Mouse (Mus musculus) thymus, adult 2 months (tissue): ENCODE data around the gene Slc52a3. TPM values are rescaled to one million over a fixed set of nuclear protein-coding genes. Genes with fewer than 3 reads are reported as not detected.

ENCODE experiments used
- DNase-seq: peaks from one replicate; pipeline ENCODE4 v3.0.0; 2021
- H3K27ac ChIP-seq: fragments of 200-500 bp; 2 replicates; pipeline ENCODE4 v1.5.1; 2012; ENCODE audit warnings: low read length, control low read depth; ENCODE audit not compliant: control insufficient read depth, insufficient read depth
- H3K27me3 ChIP-seq: fragments of 200-500 bp; 2 replicates; pipeline ENCODE4 v1.6.1; 2012; ENCODE audit warnings: mild to moderate bottlenecking, low read length, moderate library complexity, mixed read lengths; ENCODE audit not compliant: control insufficient read depth, insufficient read depth
- H3K36me3 ChIP-seq: fragments of 200-500 bp; 2 replicates; pipeline ENCODE4 v1.6.1; 2012; ENCODE audit warnings: mild to moderate bottlenecking, low read length, moderate library complexity; ENCODE audit not compliant: control insufficient read depth, insufficient read depth
- H3K4me1 ChIP-seq: fragments of 200-500 bp; replicated peaks from 2 replicates; pipeline ENCODE4 v1.6.1; 2012; ENCODE audit warnings: low read length; ENCODE audit not compliant: control insufficient read depth, insufficient read depth
- H3K4me3 ChIP-seq: fragments of 200-500 bp; 2 replicates; pipeline ENCODE4 v1.5.1; 2012; ENCODE audit warnings: mild to moderate bottlenecking, low read length, control low read depth, moderate library complexity; ENCODE audit not compliant: control insufficient read depth, insufficient read depth
- CTCF ChIP-seq: fragments of 200-500 bp; IDR thresholded peaks from 2 replicates; pipeline ENCODE4 v1.5.1; 2012; ENCODE audit warnings: mild to moderate bottlenecking, control low read depth, low read length, moderate library complexity, borderline replicate concordance; ENCODE audit not compliant: control insufficient read depth, poor library complexity, insufficient read depth; ENCODE audit errors: extremely low read depth
- POLR2A ChIP-seq: fragments of 200-500 bp; IDR thresholded peaks from 2 replicates; pipeline ENCODE4 v1.6.1; 2012; ENCODE audit warnings: mild to moderate bottlenecking, low read length, control low read depth, moderate library complexity; ENCODE audit not compliant: control insufficient read depth, poor library complexity, insufficient read depth; ENCODE audit errors: extremely low read depth
- WGBS: fragments of 180-500 bp; shearing (Covaris S2); methylation state at CpG from one replicate; pipeline ENCODE4 v1.1.7; 2018; 5-methylcytosine and 5-hydroxymethylcytosine counted together
- polyA plus RNA-seq: library from polyadenylated mRNA; depleted of rRNA; stranded (reverse); fragments of >200 nt; gene quantifications from 2 replicates; pipeline ENCODE4 v1.2.3, GENCODE M21; 2012

Slc52a3 gene
- polyA plus RNA-seq, 1 experiment, result 4.6 TPM

GRCm38 (mm10) chr2:152009061-152009779, 12.9 kb downstream of the Slc52a3 start:
- no peaks in the 10 kb centered on the region for H3K36me3 ChIP-seq
- no peak for DNase-seq
- H3K27ac ChIP-seq, result no peak overlapping the region
- H3K4me3 ChIP-seq, result no peak overlapping the region
- no peaks in the 10 kb centered on the region for H3K27me3 ChIP-seq
- H3K4me1 ChIP-seq, result peaks cover 3% of the 10 kb centered on the region; the same call in 1 of the 2 replicates
- 58% methylated on average over 15 of the region's 15 CpGs for WGBS
- TF ChIP-seq CTCF (no peak), POLR2A (no peak)

GRCm38 (mm10) chr2:152010251-152010650, 13.9 kb downstream of the Slc52a3 start:
- 26% methylated on average over 9 of the region's 9 CpGs for WGBS
- no peak for DNase-seq

GRCm38 (mm10) chr2:152010661-152011060, 14.3 kb downstream of the Slc52a3 start:
- 94% methylated on average over 7 of the region's 7 CpGs for WGBS
- Histone ChIP-seq H3K27me3 (no peaks in the 10 kb centered on the region), H3K4me3 (no peak overlapping the region), H3K36me3 (no peaks in the 10 kb centered on the region), H3K4me1 (peaks cover 3% of the 10 kb centered on the region; the same call in 1 of the 2 replicates), H3K27ac (no peak overlapping the region)
- no peak for TF ChIP-seq CTCF
- no peak for TF ChIP-seq POLR2A
- no peak for DNase-seq

More at GRCm38 (mm10) chr2:152010251-152010650, 13.9 kb downstream of the Slc52a3 start:
- Histone ChIP-seq H3K36me3 (no peaks in the 10 kb centered on the region), H3K4me1 (peaks cover 3% of the 10 kb centered on the region; the same call in 1 of the 2 replicates), H3K4me3 (no peak overlapping the region), H3K27ac (no peak overlapping the region), H3K27me3 (no peaks in the 10 kb centered on the region)
- TF ChIP-seq CTCF, result no peak
- TF ChIP-seq POLR2A, result no peak

- TF ChIP-seq CTCF, result no peak
- no peak for TF ChIP-seq POLR2A
- 78% methylated on average over 2 of the region's 2 CpGs for WGBS
- H3K27ac ChIP-seq, result no peak overlapping the region
- H3K36me3 ChIP-seq, result no peaks in the 10 kb centered on the region
- DNase-seq, result no peak
- H3K27me3 ChIP-seq, result no peaks in the 10 kb centered on the region
- no peak overlapping the region for H3K4me3 ChIP-seq
- H3K4me1 ChIP-seq, result peaks cover 3% of the 10 kb centered on the region; the same call in 1 of the 2 replicates
These were observed 15.4 kb downstream of the Slc52a3 start for GRCm38 (mm10) chr2:152011724-152012123.

- WGBS, result 65% methylated on average over 4 of the region's 4 CpGs
These were observed 15.9 kb downstream of the Slc52a3 start for GRCm38 (mm10) chr2:152012222-152012621.

GRCm38 (mm10) chr2:152012701-152013100, 16.4 kb downstream of the Slc52a3 start:
- no peak for DNase-seq
- no peaks in the 10 kb centered on the region for H3K27me3 ChIP-seq
- 58% methylated on average over 2 of the region's 2 CpGs for WGBS

More at GRCm38 (mm10) chr2:152012222-152012621, 15.9 kb downstream of the Slc52a3 start:
- TF ChIP-seq POLR2A (no peak), CTCF (no peak)
- peaks cover 3% of the 10 kb centered on the region; the same call in 1 of the 2 replicates for H3K4me1 ChIP-seq
- no peaks in the 10 kb centered on the region for H3K27me3 ChIP-seq
- no peak overlapping the region for H3K4me3 ChIP-seq
- no peak for DNase-seq
- no peak overlapping the region for H3K27ac ChIP-seq
- H3K36me3 ChIP-seq, result no peaks in the 10 kb centered on the region

GRCm38 (mm10) chr2:152015997-152016396, 19.7 kb downstream of the Slc52a3 start:
- H3K36me3 ChIP-seq, result no peaks in the 10 kb centered on the region
- no peak overlapping the region for H3K4me3 ChIP-seq
- WGBS, result 64% methylated on average over 4 of the region's 4 CpGs

More at GRCm38 (mm10) chr2:152012701-152013100, 16.4 kb downstream of the Slc52a3 start:
- no peaks in the 10 kb centered on the region for H3K36me3 ChIP-seq
- H3K4me3 ChIP-seq, result no peak overlapping the region
- no peak for TF ChIP-seq POLR2A
- no peak for TF ChIP-seq CTCF
- peaks cover 3% of the 10 kb centered on the region; the same call in 1 of the 2 replicates for H3K4me1 ChIP-seq
- no peak overlapping the region for H3K27ac ChIP-seq

More at GRCm38 (mm10) chr2:152015997-152016396, 19.7 kb downstream of the Slc52a3 start:
- no peaks in the 10 kb centered on the region for H3K4me1 ChIP-seq
- H3K27ac ChIP-seq, result no peak overlapping the region
- no peak for DNase-seq
- H3K27me3 ChIP-seq, result no peaks in the 10 kb centered on the region
- TF ChIP-seq CTCF, result no peak
- no peak for TF ChIP-seq POLR2A
